Mouse (Mus musculus): ENCODE measurements around the gene Akap2.

The Akap2 gene

DNA sequence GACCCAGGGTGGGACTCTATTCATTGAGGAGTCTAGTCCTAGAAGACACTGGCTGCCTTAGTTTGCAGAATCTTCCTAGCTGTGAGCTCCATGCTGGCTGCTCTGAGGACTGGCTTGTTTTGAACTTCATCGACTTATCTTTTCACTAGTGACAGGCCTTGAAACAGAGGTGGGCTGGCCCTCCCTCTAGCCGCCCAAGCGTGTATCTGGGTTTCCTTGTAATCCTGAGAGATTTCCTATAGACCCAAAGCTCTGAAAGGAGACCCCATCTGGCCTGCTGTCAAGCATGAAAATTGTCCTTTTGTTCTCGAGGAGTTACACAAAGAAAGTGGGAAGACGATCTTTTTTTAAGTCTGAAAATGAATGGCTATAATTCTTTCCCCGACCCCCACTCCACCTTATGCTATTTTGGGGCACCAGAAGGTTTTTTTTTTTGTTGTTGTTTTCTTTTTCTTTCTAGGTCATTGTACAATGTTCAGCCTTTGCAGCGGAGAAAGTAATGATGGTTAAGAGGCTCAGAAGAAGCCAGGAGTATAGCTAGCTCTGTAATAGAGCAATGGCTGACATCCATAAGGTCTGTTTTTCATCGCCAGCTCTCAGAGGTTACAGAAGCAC is 107.3 kb downstream of the Akap2 start:
- in situ Hi-C loops (cut with MboI; ENCODE audit: low sequenced_read_pairs) = no loop called here

DNA sequence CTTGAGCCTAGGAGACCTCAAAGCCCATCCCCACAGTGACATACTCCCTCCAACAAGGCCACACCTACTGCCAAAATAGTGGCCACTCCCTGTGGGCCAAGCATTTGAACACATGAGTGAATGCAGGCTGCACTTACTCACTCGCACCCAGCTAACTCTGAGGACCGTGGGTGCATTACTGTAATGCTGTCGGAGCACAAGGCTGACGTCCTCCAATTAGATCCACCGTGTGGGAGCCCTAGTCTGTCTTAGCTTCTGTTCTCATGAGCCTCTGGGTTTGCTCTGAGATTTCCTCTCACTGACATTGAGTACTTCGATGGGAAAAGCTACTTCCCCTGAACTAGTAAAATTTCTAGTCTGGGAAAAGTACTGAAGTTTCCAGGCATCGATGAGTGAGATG is 108.8 kb downstream of the Akap2 start:
- in situ Hi-C loops (cut with MboI; ENCODE audit: low sequenced_read_pairs) = no loop called here

- in situ Hi-C loops (cut with MboI; ENCODE audit: low sequenced_read_pairs) = no loop called here
Measured at GRCm38 (mm10) chr4:57829131-57829530, 111.7 kb downstream of the Akap2 start.

DNA sequence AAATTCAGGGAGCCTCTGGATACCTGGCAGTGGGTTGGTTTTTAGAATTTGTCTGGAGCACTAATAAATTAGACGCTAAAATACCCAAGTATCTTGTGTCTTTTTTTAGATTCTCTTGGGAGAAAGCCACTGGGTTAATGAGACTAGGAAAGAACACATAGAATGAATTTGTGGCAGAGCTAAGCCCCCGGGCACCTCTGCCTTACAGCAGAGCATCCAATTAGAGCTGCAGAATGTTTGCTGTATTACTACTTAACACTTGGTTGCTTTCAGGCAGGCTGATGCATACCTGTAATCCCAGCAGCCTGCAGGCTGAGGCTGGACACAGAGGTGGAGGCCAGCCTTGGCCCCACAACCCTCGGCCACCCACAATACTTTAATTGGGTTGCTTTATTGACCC is 112.3 kb downstream of the Akap2 start:
- in situ Hi-C loops (cut with MboI; ENCODE audit: low sequenced_read_pairs) = no loop called here

GRCm38 (mm10) chr4:57832318-57832717 is 114.9 kb downstream of the Akap2 start:
- in situ Hi-C loops (cut with MboI; ENCODE audit: low sequenced_read_pairs) = no loop called here

- in situ Hi-C loops (cut with MboI; ENCODE audit: low sequenced_read_pairs) = no loop called here
Measured at GRCm38 (mm10) chr4:57833060-57833459, 115.6 kb downstream of the Akap2 start.

DNA sequence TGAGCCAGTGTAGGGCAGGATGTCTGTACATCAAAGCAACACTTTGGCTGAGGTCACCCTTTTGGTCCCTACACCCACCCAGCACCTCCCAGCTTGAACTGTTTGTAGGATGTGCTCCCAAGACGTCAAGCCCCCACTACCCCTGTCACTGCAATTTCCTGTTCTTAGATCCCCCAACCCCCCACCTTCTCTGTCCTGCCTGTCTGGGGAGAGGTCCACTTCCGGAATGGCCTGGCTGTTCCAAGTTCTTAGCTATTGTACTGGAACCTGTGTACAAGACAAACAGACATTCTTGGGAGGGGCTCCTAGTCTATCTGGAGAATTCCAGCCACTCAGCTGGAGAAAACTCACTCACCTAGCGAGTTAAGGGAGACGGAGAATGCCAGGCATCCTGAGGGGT is 116.7 kb downstream of the Akap2 start:
- in situ Hi-C loops (cut with MboI; ENCODE audit: low sequenced_read_pairs) = no loop called here

- in situ Hi-C loops (cut with MboI; ENCODE audit: low sequenced_read_pairs) = no loop called here
Measured at GRCm38 (mm10) chr4:57837089-57837488, 119.6 kb downstream of the Akap2 start.

GRCm38 (mm10) chr4:57839343-57839742 is 121.9 kb downstream of the Akap2 start:
- in situ Hi-C loops (cut with MboI; ENCODE audit: low sequenced_read_pairs) = no loop called here

DNA sequence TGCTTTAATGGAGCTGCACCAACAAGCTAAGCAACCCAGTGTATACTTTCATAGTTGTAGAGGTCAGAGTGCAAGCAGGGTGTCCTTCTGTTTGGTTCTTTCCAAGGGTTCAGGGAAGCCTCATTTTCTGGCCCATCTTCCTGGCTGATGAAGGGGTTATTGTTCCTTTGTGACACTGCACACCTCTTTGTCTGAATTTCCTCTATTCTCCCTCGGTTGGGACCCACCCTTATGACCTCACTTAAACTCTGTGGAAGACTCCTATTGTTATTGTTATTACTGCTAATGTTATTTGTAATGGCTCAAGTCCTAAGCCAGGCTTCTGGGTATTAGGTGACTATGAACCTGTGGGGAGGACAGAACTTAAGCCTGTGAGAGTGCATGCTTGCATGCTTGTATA is 124.5 kb downstream of the Akap2 start:
- in situ Hi-C loops (cut with MboI; ENCODE audit: low sequenced_read_pairs) = no loop called here

- in situ Hi-C loops (cut with MboI; ENCODE audit: low sequenced_read_pairs) = no loop called here
Measured at GRCm38 (mm10) chr4:57842472-57843305, 125.2 kb downstream of the Akap2 start.

- in situ Hi-C loops (cut with MboI; ENCODE audit: low sequenced_read_pairs) = no loop called here
Measured at GRCm38 (mm10) chr4:57845031-57845431, 127.6 kb downstream of the Akap2 start.

GRCm38 (mm10) chr4:57845541-57846210 is 128.2 kb downstream of the Akap2 start:
- in situ Hi-C loops (cut with MboI; ENCODE audit: low sequenced_read_pairs) = no loop called here

DNA sequence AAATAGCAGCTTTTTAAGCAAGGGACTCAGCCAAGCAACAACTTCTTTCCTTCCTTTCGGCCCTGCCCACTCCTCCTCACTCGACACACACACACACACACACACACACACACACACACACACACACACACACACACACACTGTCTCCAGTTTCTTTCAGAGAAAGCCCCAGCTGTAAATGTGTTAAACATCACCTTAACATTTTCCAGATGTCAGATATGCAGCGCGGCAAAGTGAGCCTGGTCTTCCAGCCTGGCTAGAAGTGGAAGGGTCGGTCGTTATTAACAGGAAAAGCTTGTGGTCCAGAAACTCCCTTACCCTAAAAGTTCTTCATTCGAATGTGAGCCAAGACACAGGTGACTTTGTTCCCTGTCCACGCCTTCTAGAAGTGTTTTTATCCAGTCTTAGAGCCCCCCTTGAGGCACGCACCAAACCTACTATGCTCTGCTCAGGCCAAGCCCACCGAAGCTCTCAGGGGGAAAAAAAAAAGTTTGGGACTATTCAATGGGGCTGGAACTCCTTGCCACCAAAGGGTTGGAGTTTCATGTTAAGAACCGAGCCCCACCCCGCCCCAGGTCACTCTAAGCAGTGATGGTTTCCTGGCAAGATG is 129.0 kb downstream of the Akap2 start:
- in situ Hi-C loops (cut with MboI; ENCODE audit: low sequenced_read_pairs) = no loop called here

GRCm38 (mm10) chr4:57846991-57847422 is 129.6 kb downstream of the Akap2 start:
- in situ Hi-C loops (cut with MboI; ENCODE audit: low sequenced_read_pairs) = no loop called here

- in situ Hi-C loops (cut with MboI; ENCODE audit: low sequenced_read_pairs) = no loop called here
Measured at GRCm38 (mm10) chr4:57847676-57848075, 130.2 kb downstream of the Akap2 start.

- in situ Hi-C loops (cut with MboI; ENCODE audit: low sequenced_read_pairs) = no loop called here
Measured at GRCm38 (mm10) chr4:57849465-57849864, 132.0 kb downstream of the Akap2 start.

DNA sequence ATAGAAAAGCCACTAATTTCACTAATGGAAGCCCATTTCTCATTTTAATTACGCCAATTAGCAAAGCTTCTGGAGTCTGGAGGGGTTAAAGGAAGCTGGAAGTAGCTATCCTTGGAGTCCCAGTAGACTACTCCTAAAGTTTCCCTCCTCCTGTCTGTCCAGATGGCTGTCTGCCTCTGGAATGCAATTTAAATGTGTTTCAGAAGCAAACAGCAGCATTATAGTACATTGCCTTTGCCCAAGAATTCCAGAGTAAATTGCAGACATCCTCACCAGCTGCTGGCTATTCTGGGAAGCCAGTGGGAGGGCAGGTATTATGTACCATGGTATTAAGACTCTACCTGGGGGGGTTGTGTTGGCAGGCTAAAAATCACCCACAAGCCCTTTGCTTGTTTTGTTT is 134.3 kb downstream of the Akap2 start:
- in situ Hi-C loops (cut with MboI; ENCODE audit: low sequenced_read_pairs) = no loop called here

DNA sequence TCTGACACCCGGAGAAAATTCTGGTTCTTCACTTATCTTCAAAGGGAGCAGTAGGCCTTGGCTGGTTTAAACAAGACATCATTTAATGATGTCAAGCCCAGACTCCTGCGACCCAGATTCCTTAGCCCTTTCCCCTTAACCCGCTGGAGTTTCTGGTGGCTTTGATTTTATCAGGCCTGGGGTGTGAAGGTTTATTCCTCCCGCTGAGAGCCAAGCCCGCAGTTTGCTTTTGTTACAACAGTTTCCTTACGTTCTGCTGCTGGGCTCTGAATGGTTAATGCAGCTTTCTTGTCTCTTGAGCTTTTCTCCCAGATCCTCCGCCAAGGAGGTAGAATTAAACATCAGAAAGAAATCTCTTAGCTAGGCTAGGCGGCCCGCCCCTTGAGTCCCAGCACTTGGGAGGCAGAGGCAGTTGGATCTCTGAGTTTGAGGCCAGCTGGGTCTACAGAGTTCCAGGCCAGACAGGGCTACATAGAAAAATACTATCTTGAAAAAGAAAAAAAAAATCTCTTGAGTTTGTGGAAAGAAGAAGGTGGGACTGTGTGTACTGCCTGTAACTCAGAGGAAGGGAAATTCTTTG is 135.1 kb downstream of the Akap2 start:
- in situ Hi-C loops (cut with MboI; ENCODE audit: low sequenced_read_pairs) = no loop called here

- in situ Hi-C loops (cut with MboI; ENCODE audit: low sequenced_read_pairs) = no loop called here
Measured at GRCm38 (mm10) chr4:57854181-57854580, 136.7 kb downstream of the Akap2 start.

GRCm38 (mm10) chr4:57855281-57855941 is 138.0 kb downstream of the Akap2 start:
- in situ Hi-C loops (cut with MboI; ENCODE audit: low sequenced_read_pairs) = no loop called here

Measured in CH12F3 (cell line).